Mouse (Mus musculus) kidney, adult 9 months (tissue): Measurements from ENCODE around the gene Olfr1029.
"Not testable (repeated sequence)": the region's sequence is repeated elsewhere in the genome, so short reads cannot be mapped to it uniquely, and the experiment has no call there.

ENCODE experiments used
- DNase-seq: peaks from one replicate; pipeline ENCODE4 v3.0.0; 2022

Gene Olfr1029

DNA sequence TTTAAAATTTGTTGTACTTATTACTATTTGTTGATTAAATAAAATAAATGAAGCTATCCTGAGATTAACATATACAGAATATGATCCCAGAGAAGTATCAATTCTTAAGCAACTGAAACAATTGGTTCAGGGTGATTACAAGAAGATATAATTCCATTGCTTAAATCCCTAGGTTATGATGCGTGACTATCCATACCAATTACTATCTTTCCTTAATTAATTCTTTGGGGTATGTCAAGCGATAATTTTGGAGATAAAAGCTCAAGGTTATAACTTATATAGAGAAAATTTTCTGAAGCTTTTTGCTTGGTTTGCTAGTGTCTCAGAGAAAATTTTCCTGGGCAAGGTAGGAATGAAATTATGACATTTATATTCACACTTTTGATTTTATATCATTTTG is at the start of gene Olfr1029:
Gene Olfr1029 (plus strand): TSS at position 301 of the 400 bp plus-strand sequence.
- no peak for DNase-seq

GRCm38 (mm10) chr2:85950137-85950536 is 23.6 kb upstream of the Olfr1029 start, which contains the start of gene Olfr1028:
Olfr1028 (plus strand) TSS chr2:85950437.
- no peak for DNase-seq

DNA sequence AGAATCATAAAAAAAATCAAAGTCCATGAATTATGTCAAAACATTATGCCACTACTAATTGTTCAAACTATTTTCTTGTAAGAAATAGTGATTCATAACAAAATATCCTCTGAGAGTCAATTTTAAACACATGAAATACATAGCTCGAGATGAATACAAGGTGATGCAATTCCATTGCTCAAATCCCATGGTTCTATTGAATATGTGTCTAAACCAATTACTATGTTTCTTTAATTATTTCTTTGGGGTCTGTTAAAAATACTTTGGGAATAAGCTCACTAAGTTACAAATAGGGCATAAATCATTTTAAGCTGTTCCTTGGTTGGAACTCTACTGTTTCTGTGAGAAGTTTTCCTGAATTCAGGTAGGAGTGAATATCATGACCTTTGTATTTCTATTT is 5.3 kb downstream of the Olfr1029 start, which contains the start of gene Olfr1030:
Gene Olfr1030 (plus strand): TSS at position 301 of the 400 bp plus-strand sequence.
- no peak for DNase-seq

DNA sequence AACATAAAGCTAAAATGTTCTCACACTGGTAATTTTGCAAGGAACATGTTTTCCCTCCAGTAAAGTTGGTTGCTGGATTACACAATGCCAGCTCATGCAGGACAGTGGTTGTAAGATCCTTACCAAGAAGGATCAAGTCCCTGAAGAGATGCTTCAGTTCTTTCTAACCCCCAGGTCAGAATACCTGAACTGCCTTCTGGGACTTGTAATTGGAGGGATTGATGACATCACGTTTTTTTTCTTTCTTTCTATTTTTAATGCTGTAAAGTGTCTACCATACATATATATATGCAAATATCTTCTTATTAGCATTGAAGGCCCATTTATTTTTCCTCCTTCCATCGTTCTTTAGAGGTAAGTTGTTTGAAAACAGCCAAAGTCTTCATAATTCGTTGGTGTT is 16.3 kb downstream of the Olfr1029 start, which contains the start of gene Olfr1031:
Gene Olfr1031 (plus strand): TSS at position 301 of the 400 bp plus-strand sequence.
- DNase-seq: no peak

DNA sequence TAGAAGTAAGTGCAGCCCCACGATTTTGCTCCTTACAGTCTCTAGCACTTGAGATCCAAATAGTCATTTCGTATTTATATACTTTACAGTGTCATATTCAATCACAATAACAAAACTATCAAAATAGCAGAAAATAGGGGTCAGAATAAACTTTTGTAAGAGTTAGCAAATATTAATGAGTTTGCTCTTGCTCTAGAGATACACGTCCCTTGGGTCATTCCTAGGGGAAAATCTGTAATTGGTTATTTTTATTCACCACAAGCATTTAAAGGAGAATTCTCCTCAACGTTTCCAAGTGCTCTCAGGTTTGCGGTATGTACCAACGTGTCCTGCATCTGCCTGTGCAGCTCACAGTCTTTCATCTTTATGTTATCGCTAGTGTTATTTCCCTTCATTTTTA is 31.5 kb downstream of the Olfr1029 start, which contains the start of gene Olfr1032:
Gene Olfr1032 (plus strand): TSS at position 301 of the 400 bp plus-strand sequence.
- DNase-seq: no peak

GRCm38 (mm10) chr2:86020406-86020805 is 46.7 kb downstream of the Olfr1029 start, which contains the start of gene Olfr1033:
Olfr1033 (plus strand) TSS chr2:86020633.
- DNase-seq: peak; percentile 2

GRCm38 (mm10) chr2:86021518-86021917 is 47.8 kb downstream of the Olfr1029 start:
- not testable (repeated sequence) for DNase-seq
